Mouse (Mus musculus) E14TG2a.4 (cell line): ENCODE measurements at regions not wholly inside any gene's neighbourhood (a gene's known extent, or its start where the extent isn't known, plus 50 kb on each side); places are given as distances from the start of the nearest gene placed in this dataset.

Experiments used
- CTCF ChIP-seq: conservative IDR thresholded peaks from 2 replicates; pipeline ENCODE4 v1.5.1; 2014; ENCODE audit warnings: low read length
- NANOG ChIP-seq: IDR thresholded peaks from 2 replicates; pipeline ENCODE4 v1.6.1; 2014; ENCODE audit warnings: borderline replicate concordance, low read length, mixed read lengths
- POU5F1 ChIP-seq: IDR thresholded peaks from 2 replicates; pipeline ENCODE4 v1.6.1; 2014; ENCODE audit warnings: low read length, borderline replicate concordance

DNA sequence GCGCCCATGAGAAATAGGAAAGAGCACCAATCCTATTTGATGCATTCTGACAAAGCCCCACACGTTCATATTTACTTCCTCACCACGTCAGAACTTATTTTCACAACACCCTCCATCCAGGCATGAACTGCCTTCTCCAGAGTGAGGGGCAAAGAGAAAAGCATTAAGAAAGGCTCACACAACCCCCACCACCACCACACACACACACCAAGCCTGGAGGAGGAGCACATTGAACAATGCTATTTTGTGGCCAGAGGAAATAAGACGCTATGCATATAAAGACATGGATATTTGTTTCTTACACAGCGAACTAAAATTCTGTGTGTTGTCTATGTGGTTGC lies 142.9 kb upstream of the Gpc5 start:
- TF ChIP-seq CTCF (no peak), POU5F1 (no peak), NANOG (no peak)
